Mouse (Mus musculus): ENCODE data around the gene Rnf149.

Rnf149 gene

GRCm38 (mm10) chr1:39527432-39527831 lies 49.8 kb downstream of the Rnf149 start:
- peak; percentile 47 to 50 for DNase-seq

GRCm38 (mm10) chr1:39526371-39527167 lies 50.6 kb downstream of the Rnf149 start:
- no peak for DNase-seq

- no peak for DNase-seq
These were observed 51.4 kb downstream of the Rnf149 start for GRCm38 (mm10) chr1:39525763-39526162.

- DNase-seq, result no peak
These were observed 54.7 kb downstream of the Rnf149 start for GRCm38 (mm10) chr1:39522519-39522918.

GRCm38 (mm10) chr1:39521326-39521725 lies 55.9 kb downstream of the Rnf149 start:
- no peak for DNase-seq

- DNase-seq, result no peak
These were observed 61.8 kb downstream of the Rnf149 start for GRCm38 (mm10) chr1:39515303-39515991.

GRCm38 (mm10) chr1:39512183-39512582 lies 65.0 kb downstream of the Rnf149 start:
- no peak for DNase-seq

- DNase-seq, result no peak
These were observed 65.4 kb downstream of the Rnf149 start for GRCm38 (mm10) chr1:39511775-39512174.

- DNase-seq, result no peak
These were observed 71.6 kb downstream of the Rnf149 start for GRCm38 (mm10) chr1:39505600-39505999.

GRCm38 (mm10) chr1:39504261-39504660 lies 72.9 kb downstream of the Rnf149 start:
- DNase-seq, result no peak

- no peak for DNase-seq
These were observed 74.2 kb downstream of the Rnf149 start for GRCm38 (mm10) chr1:39502817-39503633.
